Mouse (Mus musculus): ENCODE measurements around the gene Hnrnph2.

The Hnrnph2 gene

DNA sequence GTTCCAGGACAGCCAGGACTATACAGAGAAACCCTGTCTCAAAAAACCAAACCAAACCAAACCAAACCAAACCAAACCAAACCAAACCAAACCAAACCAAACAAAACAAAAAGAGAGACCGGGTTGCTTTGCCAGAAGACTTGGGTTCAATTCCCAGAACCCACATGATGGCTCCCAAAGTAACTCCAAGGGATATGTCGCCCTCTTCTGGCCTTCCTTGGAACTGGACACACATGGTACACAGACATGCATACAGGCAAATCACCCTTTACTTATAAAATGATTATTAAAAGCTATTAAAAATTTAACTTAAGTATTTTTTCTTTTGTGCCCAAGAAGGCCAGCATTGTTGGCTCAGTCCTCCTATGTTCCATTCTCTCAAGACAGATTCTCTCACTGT, 13.3 kb downstream of the Hnrnph2 start:
- in situ Hi-C loops (cut with MboI, MseI): no loop called here

- in situ Hi-C loops (cut with MboI, MseI): no loop called here
Measured at GRCm38 (mm10) chrX:134619695-134620094, 18.7 kb downstream of the Hnrnph2 start.

GRCm38 (mm10) chrX:134620254-134620865, 19.4 kb downstream of the Hnrnph2 start:
- in situ Hi-C loops (cut with MboI, MseI): no loop called here

DNA sequence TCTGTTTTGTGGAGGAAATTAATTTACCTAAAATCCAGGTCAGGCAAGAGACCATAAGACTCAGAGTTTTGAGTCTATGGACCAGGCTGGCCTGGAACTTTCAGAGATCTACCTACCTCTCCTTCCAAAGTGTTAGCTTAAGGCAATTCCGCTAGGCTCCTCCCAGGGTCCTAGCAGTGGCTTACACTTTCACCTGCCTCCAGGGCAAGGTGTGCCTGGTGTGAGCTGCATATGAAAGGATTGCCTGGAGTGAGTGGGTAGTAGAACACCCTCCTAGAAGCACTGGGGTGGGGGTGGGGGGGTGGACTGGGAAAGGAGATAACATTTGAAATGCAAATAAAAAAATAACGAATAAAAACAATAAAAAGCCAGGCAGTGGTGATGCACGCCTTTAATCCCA, 20.7 kb downstream of the Hnrnph2 start:
- in situ Hi-C loops (cut with MboI, MseI): no loop called here

- in situ Hi-C loops (cut with MboI, MseI): no loop called here
Measured at GRCm38 (mm10) chrX:134623350-134623749, 22.4 kb downstream of the Hnrnph2 start.

GRCm38 (mm10) chrX:134628200-134628599, 27.2 kb downstream of the Hnrnph2 start:
- in situ Hi-C loops (cut with MboI, MseI): no loop called here

GRCm38 (mm10) chrX:134632710-134633109, 31.7 kb downstream of the Hnrnph2 start:
- in situ Hi-C loops (cut with MboI, MseI): no loop called here

- in situ Hi-C loops (cut with MboI, MseI): no loop called here
Measured at GRCm38 (mm10) chrX:134635111-134635510, 34.1 kb downstream of the Hnrnph2 start.

- in situ Hi-C loops (cut with MboI, MseI): no loop called here
Measured at GRCm38 (mm10) chrX:134635860-134636259, 34.9 kb downstream of the Hnrnph2 start.

DNA sequence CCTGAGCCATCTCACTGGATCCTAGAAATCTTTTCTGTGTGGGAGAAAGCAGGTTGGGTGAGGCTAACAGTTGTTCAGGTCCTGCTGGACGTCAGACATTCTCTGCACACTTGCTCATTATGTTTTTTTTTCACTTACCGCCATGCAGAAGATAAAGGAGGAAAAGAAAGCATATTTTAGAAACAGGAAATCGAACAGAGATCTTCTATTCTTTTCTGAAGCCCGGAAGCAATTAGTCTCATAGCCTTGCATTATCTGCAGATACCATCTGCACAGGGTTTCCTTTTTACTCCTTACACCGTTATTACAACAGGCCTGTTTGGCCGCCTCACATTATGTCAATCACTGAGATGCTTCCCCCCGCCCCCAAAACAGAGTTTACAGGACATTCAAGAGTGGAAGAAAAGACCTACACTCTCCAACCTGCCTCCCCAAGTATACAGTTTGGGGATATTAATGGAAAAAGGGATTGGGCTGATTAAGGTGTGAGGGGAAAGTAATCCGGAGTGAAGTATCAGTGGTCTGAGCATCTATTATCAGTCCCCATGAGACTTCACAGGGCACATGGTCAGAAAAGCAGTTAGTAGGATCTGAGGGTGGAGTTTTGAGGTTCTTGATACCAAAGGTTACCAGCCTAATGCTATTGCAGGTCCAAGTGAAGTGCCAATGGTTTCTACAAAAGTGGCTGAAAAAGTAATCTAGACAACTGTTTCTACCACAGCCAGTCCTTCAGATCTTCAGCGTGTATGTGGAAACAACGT, 40.2 kb downstream of the Hnrnph2 start:
- in situ Hi-C loops (cut with MboI, MseI): no loop called here

- in situ Hi-C loops (cut with MboI, MseI): no loop called here
Measured at GRCm38 (mm10) chrX:134646338-134646737, 45.4 kb downstream of the Hnrnph2 start.

- in situ Hi-C loops (cut with MboI, MseI): no loop called here
Measured at GRCm38 (mm10) chrX:134647421-134647820, 46.4 kb downstream of the Hnrnph2 start.

- in situ Hi-C loops (cut with MboI, MseI): no loop called here
Measured at GRCm38 (mm10) chrX:134648031-134648692, 47.2 kb downstream of the Hnrnph2 start.

DNA sequence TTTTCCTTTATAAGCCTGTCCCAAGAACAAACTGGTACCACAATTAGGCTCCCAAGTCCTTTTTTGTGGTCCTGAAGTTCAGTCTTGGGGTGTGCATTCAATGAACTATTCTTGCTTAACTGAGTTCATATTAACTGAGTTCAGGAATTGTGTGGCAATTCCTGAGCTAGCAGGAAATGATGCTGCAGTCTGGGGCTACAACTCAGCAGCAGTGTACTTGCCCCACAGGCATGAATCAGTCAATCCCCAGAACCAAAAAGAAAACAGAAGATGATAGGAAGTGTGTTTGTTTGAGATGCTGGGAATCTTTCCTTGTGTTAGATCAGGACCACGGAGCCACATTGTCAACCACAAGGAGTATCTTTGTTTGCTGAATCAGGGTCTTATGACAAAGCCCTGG, 51.1 kb downstream of the Hnrnph2 start:
- in situ Hi-C loops (cut with MboI, MseI): no loop called here

Data from T-helper 2 cell (primary cell).